Mouse (Mus musculus) thymus, postnatal 0 days (tissue): ENCODE data around the gene Tmem151a. TPM values are rescaled to one million over a fixed set of nuclear protein-coding genes. Genes with fewer than 3 reads are reported as not detected.

ENCODE experiments used
- DNase-seq: peaks from one replicate; pipeline ENCODE4 v3.0.0-alpha.2; 2015; ENCODE audit warnings: low spot score
- polyA plus RNA-seq: library from polyadenylated mRNA; unstranded; fragments of >200 nt; fragmentation: Nextera tagmentation; extraction: Ambion mirVana; gene quantifications from 2 replicates; pipeline ENCODE4 v1.2.1, GENCODE M21; 2015

Gene Tmem151a
- polyA plus RNA-seq: 0.32 and 0.33 TPM in 2 replicates

DNA sequence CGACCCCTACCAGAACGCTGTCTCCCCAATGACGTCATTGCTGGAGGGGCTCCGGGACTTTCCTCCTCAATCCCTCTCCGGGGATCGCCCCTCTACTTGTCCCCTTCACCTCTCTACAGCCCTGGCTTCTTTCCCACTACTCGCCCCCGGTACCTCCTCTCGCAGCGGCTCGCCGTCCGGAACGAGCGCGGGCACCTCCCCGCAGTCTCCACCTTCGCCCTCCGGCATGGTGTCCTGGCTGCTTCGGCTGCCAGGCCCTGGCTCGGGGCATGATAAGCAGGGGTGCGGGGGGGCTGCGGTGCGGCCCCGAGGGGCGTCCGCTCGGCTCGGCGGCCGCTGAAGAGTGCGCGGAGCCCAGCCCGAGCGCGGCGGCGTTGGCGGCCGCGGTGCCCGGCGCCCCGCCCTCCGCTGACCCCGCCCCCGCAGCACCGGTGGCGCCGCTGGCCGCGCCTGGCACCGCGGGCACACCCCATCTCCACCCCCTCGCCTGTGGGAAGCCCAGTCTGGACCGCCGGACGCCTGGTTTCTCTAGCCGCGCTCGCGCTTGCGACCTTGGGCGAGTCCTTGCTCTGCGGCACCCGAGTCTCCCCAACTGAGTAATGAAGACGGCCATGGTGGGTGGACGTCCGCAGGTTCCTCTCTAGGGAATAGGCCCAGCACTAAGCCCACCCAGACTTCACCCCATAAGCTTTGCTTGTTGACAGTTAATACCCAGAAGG, at the start of gene Tmem151a:
Tmem151a (minus strand) TSS at position 387 of the 719 bp plus-strand sequence.
- no peak for DNase-seq

- no peak for DNase-seq
Observed at GRCm38 (mm10) chr19:5131237-5131636, 45.9 kb upstream of the Tmem151a start.

DNA sequence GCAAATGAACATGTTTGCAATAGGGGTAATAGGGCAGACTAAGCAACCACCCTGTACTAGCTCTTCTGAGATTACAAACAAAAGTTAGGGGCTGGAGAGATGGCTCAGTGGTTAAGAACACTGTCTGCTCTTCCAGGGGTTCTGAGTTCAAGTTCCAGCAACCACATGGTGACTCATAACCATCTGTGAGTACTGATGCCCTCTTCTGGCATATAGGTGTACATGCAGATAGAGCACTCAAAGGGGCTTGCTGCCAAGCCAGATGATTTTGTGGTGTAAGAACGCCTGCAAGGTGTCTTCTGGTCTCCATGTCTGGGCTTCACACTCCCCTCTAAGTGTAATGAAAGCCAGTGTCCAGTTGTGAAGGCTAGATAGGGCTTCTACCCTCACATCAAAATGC, 44.4 kb upstream of the Tmem151a start:
- DNase-seq: no peak

- no peak for DNase-seq
Observed at GRCm38 (mm10) chr19:5124055-5124614, 38.8 kb upstream of the Tmem151a start.

DNA sequence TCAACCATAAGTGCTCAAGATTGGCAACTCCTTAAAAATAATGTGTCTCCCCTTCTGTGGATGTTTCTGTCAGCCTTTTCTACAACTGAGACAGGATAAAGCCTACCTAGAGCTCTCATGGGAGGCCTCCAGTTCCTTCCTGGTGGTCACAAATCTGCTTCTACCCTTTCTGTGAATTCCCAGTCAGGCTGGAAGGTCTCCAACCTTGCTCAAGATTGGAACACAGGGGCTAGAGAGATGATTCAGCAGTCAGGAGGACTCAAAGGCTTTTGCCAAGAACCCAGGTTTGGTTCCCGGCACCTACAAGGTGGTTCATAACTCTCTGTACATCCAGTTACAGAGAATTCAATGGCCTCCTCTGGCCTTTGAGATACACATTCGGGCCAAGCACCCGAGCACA, 37.9 kb upstream of the Tmem151a start:
- DNase-seq: no peak

DNA sequence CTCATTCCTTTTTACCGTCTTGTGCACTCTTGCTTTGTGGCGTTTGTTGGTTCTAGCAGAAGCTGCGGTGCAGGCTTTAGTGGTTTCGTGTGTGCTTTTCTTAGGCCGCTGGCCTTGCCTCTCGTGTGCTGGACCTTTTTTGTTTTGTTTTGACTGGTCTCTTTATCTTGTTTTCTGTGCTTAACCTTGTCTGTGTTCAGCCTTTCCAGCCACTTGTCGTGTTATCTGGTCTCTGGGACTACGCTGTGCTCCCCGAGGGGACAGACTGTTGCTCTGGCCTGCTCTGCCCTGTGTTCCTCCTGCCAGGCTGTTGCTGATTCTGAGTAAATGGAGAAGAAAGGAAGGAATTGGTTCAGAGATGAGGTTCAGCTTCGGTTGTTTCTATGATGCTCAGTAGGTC, 37.2 kb upstream of the Tmem151a start:
- DNase-seq: no peak

DNA sequence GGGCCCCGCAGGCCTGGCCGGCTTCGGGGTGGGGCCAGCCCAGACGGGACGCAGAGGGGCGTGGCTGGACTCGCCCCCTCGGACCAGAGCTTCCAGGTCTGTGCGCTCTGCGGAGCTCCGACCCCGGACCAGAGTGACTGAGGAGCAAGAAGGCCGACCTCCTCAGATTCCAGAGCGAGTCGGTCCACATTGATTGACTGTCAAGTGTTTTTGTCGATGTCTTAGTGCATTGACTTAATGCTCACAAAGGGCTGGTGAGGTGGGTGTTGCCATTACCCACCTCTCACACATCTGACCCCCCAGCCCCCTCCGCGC, 33.0 kb upstream of the Tmem151a start, which contains the start of gene Klc2:
Klc2 (minus strand) TSS at position 177 of the 315 bp plus-strand sequence.
- no peak for DNase-seq

GRCm38 (mm10) chr19:5117494-5118383, 32.4 kb upstream of the Tmem151a start:
- peak; percentile 74 for DNase-seq

DNA sequence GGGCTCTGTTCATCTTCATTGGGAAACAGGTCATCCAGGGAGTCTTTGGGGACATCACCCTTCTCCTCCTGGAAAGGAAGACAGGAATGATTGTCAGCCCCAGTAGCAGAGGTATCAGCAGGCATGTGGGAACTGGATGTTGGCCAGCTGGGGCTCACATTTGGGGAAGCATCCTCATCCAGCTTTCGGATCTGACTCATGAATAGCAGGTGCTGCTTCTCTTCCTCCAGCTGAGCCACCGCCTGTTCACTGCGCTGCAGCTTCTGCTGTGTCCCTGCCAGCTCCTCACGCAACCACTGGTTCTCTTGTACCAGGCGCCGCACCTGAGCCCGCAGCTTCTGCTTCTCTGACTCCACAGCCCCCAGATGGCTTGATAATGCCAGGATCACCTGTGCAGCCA, 28.5 kb upstream of the Tmem151a start:
- DNase-seq: no peak

DNA sequence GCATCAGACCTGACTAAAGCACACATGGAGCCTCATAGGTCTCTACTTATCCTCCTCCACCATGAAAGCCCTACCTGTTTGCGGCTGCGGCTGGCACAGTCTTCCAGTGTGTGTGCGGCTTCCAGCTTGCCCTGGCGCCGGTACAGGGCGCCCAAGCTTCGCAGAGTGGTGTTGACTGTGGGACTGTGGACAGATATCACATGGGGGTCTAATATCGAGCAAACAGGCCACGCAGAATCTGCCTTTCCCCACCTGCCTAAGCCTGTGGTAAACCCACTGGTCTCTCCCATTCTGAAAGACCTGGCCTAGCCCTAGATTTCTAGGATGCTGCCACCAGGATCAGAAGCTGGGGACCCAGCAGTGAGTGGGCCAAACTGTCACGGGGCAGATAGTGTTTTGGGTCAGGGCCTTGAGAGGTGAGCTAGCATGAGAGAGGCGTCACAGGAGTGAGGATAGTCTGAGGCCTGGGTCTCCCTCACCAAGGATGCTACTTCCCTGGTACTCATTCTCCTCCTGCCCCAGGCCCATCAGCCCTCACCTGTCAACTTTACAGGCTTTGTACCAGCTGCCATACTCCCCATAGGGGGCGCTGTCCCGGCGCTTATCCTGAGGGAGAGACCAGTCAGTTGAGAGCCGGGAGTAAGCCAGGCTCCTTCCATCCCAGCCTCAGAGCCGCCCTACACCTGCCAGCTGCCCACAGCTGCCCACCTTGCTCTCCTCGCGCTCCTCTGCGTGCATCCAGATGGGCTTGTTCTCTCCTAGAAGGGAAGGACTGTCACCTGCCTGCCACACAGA, 24.5 kb upstream of the Tmem151a start:
- DNase-seq: no peak

GRCm38 (mm10) chr19:5108702-5109101, 23.4 kb upstream of the Tmem151a start:
- no peak for DNase-seq

DNA sequence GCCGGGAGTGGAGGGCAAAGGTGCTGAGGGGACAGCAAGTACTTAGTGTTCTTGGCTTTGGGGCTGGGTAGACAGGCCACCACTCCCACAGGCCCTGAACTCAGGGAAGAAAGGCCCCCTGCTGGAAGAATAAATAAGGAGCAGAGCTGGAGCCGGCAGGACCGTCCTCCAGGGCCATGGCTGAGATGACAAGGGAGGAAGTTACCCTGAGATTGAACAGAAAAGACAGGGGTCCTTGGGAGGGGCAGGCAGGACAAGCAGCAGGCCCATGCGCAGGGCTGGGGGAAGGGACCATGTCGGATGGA, 22.9 kb upstream of the Tmem151a start:
- DNase-seq: no peak

DNA sequence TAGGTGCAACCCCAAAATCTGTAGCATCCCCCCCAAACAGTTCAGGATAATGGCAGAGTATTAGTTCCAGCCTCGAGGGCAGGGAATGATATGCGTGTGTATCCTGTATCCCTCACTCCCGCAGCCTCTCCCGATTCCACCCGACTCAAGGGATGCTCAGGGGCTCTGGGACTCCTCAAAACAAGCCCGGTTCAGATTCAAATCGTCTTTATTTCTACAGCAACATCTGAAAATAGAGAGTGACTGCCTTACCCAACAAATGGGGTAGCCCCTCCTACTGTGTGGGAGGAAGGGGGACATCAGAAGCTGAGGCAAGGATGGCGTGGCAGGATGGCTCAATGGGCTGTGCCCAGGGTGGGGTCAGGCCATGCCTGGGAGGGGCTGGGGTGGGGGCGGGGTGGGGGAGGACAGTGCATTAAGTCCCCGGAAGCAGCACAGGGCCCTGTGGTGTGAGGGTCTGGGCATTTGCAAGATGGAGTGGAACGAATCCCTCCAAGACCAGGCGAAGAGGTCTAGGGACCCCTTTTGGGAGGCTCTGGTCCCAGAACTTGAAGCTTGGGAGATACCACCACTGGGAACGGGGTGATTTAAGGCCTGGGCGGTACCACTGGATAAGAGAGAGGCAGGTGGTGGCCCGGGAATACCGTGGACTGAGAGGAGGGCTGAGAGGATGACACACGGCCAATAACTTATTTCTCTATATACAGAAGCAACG, 22.4 kb upstream of the Tmem151a start:
- no peak for DNase-seq

DNA sequence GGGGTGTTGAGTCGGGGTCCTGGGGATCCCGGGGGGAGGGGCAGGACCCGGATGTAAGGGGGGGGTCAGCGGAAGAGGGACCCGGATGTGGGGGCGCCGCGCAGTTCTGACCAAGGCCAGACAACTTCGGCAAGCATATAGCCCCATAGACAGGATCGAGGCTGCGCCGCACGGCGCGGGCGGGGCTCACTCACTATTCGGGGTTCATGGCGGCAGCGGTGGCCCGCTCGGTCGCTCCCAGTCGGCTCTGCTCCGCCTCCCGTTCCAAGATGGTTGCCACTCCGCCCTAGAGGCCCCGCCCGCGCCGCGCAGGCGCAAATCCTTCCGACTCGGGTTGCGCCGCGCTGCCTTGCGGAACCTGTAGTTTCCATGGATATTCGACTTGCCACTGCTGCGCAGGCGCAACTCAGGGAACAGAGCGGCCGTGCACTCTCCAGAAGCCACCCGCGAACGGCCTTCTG, 21.4 kb upstream of the Tmem151a start, which contains the start of gene Rab1b:
Rab1b (minus strand) TSS at position 342 of the 461 bp plus-strand sequence.
- peak; percentile 99 for DNase-seq

- DNase-seq: no peak
Observed at GRCm38 (mm10) chr19:5106074-5106473, 20.7 kb upstream of the Tmem151a start.

DNA sequence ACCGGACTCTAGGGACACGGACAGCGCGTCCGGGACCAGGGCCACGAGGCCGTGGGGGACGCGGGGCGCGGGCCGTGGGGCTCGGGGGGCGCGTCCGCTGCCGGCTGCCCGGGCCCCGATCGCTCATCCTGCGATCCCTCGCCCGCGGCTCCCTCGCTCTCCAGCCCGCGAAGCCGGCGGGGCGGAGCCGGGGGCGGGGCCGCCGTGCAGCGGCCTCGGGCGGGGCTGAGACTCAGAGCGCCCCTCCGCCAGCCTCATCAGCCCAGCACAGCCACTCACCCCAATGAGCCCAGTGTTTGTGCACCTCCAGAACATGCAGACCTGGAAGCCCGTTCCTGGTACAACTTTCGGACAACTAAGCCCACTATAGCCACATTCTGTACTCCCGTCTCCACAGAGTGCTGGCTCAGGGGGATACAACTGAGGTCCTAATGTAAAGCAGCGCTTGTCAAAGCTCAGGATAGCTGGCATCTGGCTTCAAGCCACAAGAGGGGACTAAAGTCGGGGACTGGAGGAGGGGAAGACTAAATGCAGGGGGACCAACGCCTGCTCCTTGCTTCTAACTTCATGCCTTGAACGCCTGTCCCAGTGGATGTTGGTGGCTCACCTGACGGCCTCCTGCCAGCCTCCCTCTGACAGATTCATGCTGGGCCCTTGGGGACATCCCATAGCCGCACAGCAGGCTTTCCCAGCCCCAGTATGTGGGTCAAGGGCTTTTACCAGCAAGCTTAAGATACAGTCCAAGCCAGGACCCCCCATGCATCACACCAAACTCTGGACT, 13.2 kb upstream of the Tmem151a start, which contains the start of gene Cnih2:
Cnih2 (minus strand) TSS at position 159 of the 781 bp plus-strand sequence.
- peak; percentile 66 for DNase-seq

DNA sequence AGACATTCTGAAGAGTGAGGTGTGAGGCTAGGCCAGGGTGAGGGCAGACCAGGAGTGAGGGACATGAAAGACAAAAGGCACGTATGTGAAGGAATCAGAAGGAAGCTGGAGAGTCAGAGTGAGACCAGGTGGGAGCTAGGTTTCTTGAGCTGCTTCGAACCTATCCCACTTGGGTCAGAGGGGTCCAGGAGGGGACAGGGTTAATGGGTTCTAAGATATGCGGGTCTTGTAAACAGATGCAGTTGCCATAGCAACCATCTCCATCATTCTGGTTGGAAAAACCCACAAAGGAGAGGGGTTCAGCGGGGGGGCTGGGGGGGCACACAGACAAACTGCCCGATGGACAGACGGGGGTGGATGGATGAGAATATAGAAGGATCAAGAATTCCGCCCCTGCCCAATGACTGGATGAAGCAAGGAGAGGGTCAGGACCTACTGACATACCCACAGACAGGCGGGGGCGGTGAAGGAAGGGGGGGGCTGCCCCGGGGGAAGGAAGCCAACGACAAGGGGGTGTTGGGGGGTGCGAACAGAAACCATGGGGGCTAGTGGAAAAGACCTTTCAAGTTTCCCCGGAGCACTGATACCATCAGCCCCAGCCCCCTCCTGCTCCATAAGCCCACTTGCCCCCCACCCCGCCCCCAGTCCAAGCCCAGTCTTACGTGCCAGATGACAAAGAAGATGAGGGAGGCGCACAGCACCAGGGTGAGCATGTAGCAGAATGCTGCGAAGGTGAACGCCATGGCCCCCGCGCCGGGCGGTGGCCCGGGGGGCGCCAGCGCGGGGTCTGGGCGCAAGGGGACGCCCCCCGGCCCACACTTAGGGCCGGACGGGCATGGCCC, 12.4 kb upstream of the Tmem151a start:
- no peak for DNase-seq

GRCm38 (mm10) chr19:5095887-5096474, 10.7 kb upstream of the Tmem151a start:
- no peak for DNase-seq
